12 mouse cellular contexts compared by ENCODE assay signal in genomic region chr6:144822594-144822993, GRCm38 (mm10). TPM values are rescaled to one million over a fixed set of nuclear protein-coding genes. Genes with fewer than 3 reads are reported as not detected.
A peak's percentile ranks its signal among the peaks of the same experiment; 100 is the strongest.
DNase-seq lines count a peak whose midpoint lies in the region; ATAC-seq lines count a peak whose summit lies in the region.
"Had no signal": no experiment of that assay in that cellular context is flagged by ENCODE, and none has a peak within 500 bp of the region (broad histone marks: within the 10 kb centered on the region; RNA-seq: fewer than 3 reads in every experiment).

No protein-coding gene starts in this region.

- no peak overlapping the region for H3K27ac ChIP-seq in embryonic facial prominence, embryonic 14.5 days (replicated peaks; ENCODE audit: low read depth, low read length)
- H3K27ac ChIP-seq in heart, embryonic 13.5 days (replicated peaks): 0 out of 2 replicates have a peak overlapping the region, but pooled peaks have one; percentile 21
- H3K27ac ChIP-seq in limb, embryonic 13.5 days: no peak overlapping the region
- H3K27ac ChIP-seq: embryonic facial prominence, embryonic 12.5 days; midbrain, embryonic 12.5 days; neural tube, embryonic 12.5 days had no signal

- DNase-seq in embryonic facial prominence, embryonic 14.5 days (ENCODE audit: low spot score): peak; percentile 36
- DNase-seq in lung, postnatal 10 days: peak; percentile 73
- DNase-seq in spleen, adult 18-20 months: no peak
- no peak for DNase-seq in layer of hippocampus, postnatal 25 days (ENCODE audit: extremely low spot score in 1 of 2, low spot score in 1 of 2)
- DNase-seq: cerebellum, adult 9-10 months had no signal

- no peak overlapping the region for H3K4me2 ChIP-seq in embryonic facial prominence, embryonic 14.5 days (ENCODE audit: low read depth, low read length)
- H3K4me2 ChIP-seq in heart, embryonic 13.5 days: peak overlapping the region; percentile 65
- peak overlapping the region; percentile 42 for H3K4me2 ChIP-seq in limb, embryonic 13.5 days (replicated peaks)
- H3K4me2 ChIP-seq: embryonic facial prominence, embryonic 12.5 days; midbrain, embryonic 12.5 days; neural tube, embryonic 12.5 days had no signal

- H3K27me3 ChIP-seq in embryonic facial prominence, embryonic 14.5 days (replicated peaks; ENCODE audit: control insufficient read depth, insufficient read depth, low read length): no peaks in the 10 kb centered on the region; the same call in 1 of the 2 replicates
- H3K27me3 ChIP-seq in heart, embryonic 13.5 days (replicated peaks): 0 out of 2 replicates have a peak, but pooled peaks cover 4% of the 10 kb centered on the region
- no peaks in the 10 kb centered on the region for H3K27me3 ChIP-seq in limb, embryonic 13.5 days
- H3K27me3 ChIP-seq: embryonic facial prominence, embryonic 12.5 days; midbrain, embryonic 12.5 days; neural tube, embryonic 12.5 days had no signal

- H3K9me3 ChIP-seq in embryonic facial prominence, embryonic 14.5 days (ENCODE audit: control insufficient read depth, low read length): no peaks in the 10 kb centered on the region
- H3K9me3 ChIP-seq in heart, embryonic 13.5 days: no peaks in the 10 kb centered on the region
- H3K9me3 ChIP-seq in limb, embryonic 13.5 days: no peaks in the 10 kb centered on the region
- H3K9me3 ChIP-seq: embryonic facial prominence, embryonic 12.5 days; midbrain, embryonic 12.5 days; neural tube, embryonic 12.5 days had no signal

- no peaks in the 10 kb centered on the region for H3K4me1 ChIP-seq in embryonic facial prominence, embryonic 14.5 days (ENCODE audit: control insufficient read depth, insufficient read depth, low read length)
- peaks cover 29% of the 10 kb centered on the region for H3K4me1 ChIP-seq in heart, embryonic 13.5 days
- H3K4me1 ChIP-seq in limb, embryonic 13.5 days: peaks cover 16% of the 10 kb centered on the region
- H3K4me1 ChIP-seq: embryonic facial prominence, embryonic 12.5 days; midbrain, embryonic 12.5 days; neural tube, embryonic 12.5 days had no signal

- H3K36me3 ChIP-seq in embryonic facial prominence, embryonic 14.5 days (ENCODE audit: control insufficient read depth, insufficient read depth, low read length): no peaks in the 10 kb centered on the region
- no peaks in the 10 kb centered on the region for H3K36me3 ChIP-seq in heart, embryonic 13.5 days
- H3K36me3 ChIP-seq in limb, embryonic 13.5 days: no peaks in the 10 kb centered on the region
- H3K36me3 ChIP-seq: embryonic facial prominence, embryonic 12.5 days; midbrain, embryonic 12.5 days; neural tube, embryonic 12.5 days had no signal

- no peak overlapping the region for H3K4me3 ChIP-seq in embryonic facial prominence, embryonic 14.5 days (ENCODE audit: low read depth, low read length)
- H3K4me3 ChIP-seq in heart, embryonic 13.5 days: peak overlapping the region; percentile 33
- H3K4me3 ChIP-seq in limb, embryonic 13.5 days: no peak overlapping the region
- H3K4me3 ChIP-seq: embryonic facial prominence, embryonic 12.5 days; midbrain, embryonic 12.5 days; neural tube, embryonic 12.5 days had no signal

- no peak overlapping the region for H3K9ac ChIP-seq in embryonic facial prominence, embryonic 14.5 days (ENCODE audit: low read depth, low read length)
- H3K9ac ChIP-seq in heart, embryonic 13.5 days: peak overlapping the region; percentile 25; the same call in 1 of the 2 replicates
- H3K9ac ChIP-seq in limb, embryonic 13.5 days: no peak overlapping the region
- H3K9ac ChIP-seq: embryonic facial prominence, embryonic 12.5 days; midbrain, embryonic 12.5 days; neural tube, embryonic 12.5 days had no signal

- no peak for ATAC-seq in embryonic facial prominence, embryonic 14.5 days (ENCODE audit: low read depth)
- no peak for ATAC-seq in heart, embryonic 13.5 days (ENCODE audit: extremely low read depth, insufficient number of reproducible peaks, low FRiP score, low TSS enrichment)
- no peak for ATAC-seq in limb, embryonic 13.5 days (ENCODE audit: low FRiP score, low read depth)
- ATAC-seq in inflammation-experienced regulatory T-cells, adult 6 months: no peak
- ATAC-seq: forebrain, embryonic 16.5 days had no signal

- whole genome bisulfite sequencing in embryonic facial prominence, embryonic 14.5 days: 51% methylated on average over 14 of the region's 14 CpGs
- 7% methylated on average over 14 of the region's 14 CpGs for WGBS in heart, embryonic 13.5 days
- 20% methylated on average over 14 of the region's 14 CpGs for WGBS in limb, embryonic 13.5 days

RNA-seq across cellular contexts. Expression of gene Sox5, which starts 40.8 kb away (rescaled TPM):
- 10.8 and 22.4 TPM in 2 replicates for polyA plus RNA-seq in embryonic facial prominence, embryonic 14.5 days (2014; fragmentation: Nextera tagmentation; extraction: Ambion mirVana)
- 11.2 and 12.1 TPM in 2 replicates for polyA plus RNA-seq in heart, embryonic 13.5 days (2015; fragmentation: Nextera tagmentation; extraction: Ambion mirVana)
- polyA plus RNA-seq in limb, embryonic 13.5 days (2015; fragmentation: Nextera tagmentation; extraction: Ambion mirVana): 89.0 and 103 TPM in 2 replicates
- under 1 TPM in 1 of 3 experiments, not detected in 2; 0.27 TPM for polyA plus RNA-seq in inflammation-experienced regulatory T-cells, adult 6 months (2017; shearing (Covaris generic))
- 10 to 100 TPM; 31.4 to 38.6 TPM for total RNA-seq in layer of hippocampus, postnatal 25 days (2021)

Comparison
In these comparisons a context has a peak if more than half of its experiments do, and no peak if none do; other contexts are left out.
1. DNase-seq: peak in embryonic facial prominence, embryonic 14.5 days (single experiment) and lung, postnatal 10 days (single experiment); none in spleen, adult 18-20 months (0 of 2) and layer of hippocampus, postnatal 25 days (0 of 2).